Mouse (Mus musculus) brain, embryonic 14.5 days (tissue): Measurements from ENCODE around the gene Dlx3. TPM values are rescaled to one million over a fixed set of nuclear protein-coding genes. Genes with fewer than 3 reads are reported as not detected.

ENCODE experiments used
- DNase-seq: peaks from one replicate; pipeline ENCODE4 v3.0.0-alpha.2; 2011; ENCODE audit warnings: low read depth
- CTCF ChIP-seq: fragments of 200-500 bp; IDR thresholded peaks from 2 replicates; pipeline ENCODE4 v1.5.1; 2012; ENCODE audit warnings: inconsistent platforms, mild to moderate bottlenecking, moderate library complexity, borderline replicate concordance; ENCODE audit not compliant: insufficient read depth, insufficient read length; ENCODE audit errors: extremely low read depth
- POLR2A ChIP-seq: fragments of 200-500 bp; IDR thresholded peaks from 2 replicates; pipeline ENCODE4 v1.6.1; 2012; ENCODE audit warnings: mild to moderate bottlenecking, inconsistent platforms, borderline replicate concordance; ENCODE audit not compliant: poor library complexity, insufficient read depth, insufficient read length, severe bottlenecking; ENCODE audit errors: extremely low read depth
- polyA plus RNA-seq: library from polyadenylated mRNA; depleted of rRNA; stranded (reverse); fragments of >200 nt; gene quantifications from 2 replicates; pipeline ENCODE4 v1.2.3, GENCODE M21; 2012

The Dlx3 gene
- polyA plus RNA-seq, 1 experiment, result 0.92 TPM

- DNase-seq, result no peak
- TF ChIP-seq CTCF, result no peak
- no peak for TF ChIP-seq POLR2A
These were observed 22.3 kb downstream of the Dlx3 start for GRCm38 (mm10) chr11:95142258-95142657.

- DNase-seq, result peak; percentile 51
- TF ChIP-seq CTCF (no peak), POLR2A (no peak)
These were observed 23.2 kb downstream of the Dlx3 start for GRCm38 (mm10) chr11:95142980-95143575.

GRCm38 (mm10) chr11:95143663-95144062 lies 23.7 kb downstream of the Dlx3 start:
- TF ChIP-seq CTCF (no peak), POLR2A (no peak)
- DNase-seq, result no peak

GRCm38 (mm10) chr11:95144091-95144945 lies 24.4 kb downstream of the Dlx3 start:
- no peak for DNase-seq
- TF ChIP-seq POLR2A (no peak), CTCF (no peak)

GRCm38 (mm10) chr11:95144946-95145483 lies 25.1 kb downstream of the Dlx3 start:
- TF ChIP-seq CTCF, result no peak
- no peak for TF ChIP-seq POLR2A

GRCm38 (mm10) chr11:95145851-95146403 lies 26.0 kb downstream of the Dlx3 start, which contains the start of gene Dlx4:
Gene Dlx4, minus strand, starts transcription at chr11:95146263.
- TF ChIP-seq CTCF (no peak), POLR2A (no peak)
- peak; percentile 59 for DNase-seq

More at GRCm38 (mm10) chr11:95144946-95145483, 25.1 kb downstream of the Dlx3 start:
- no peak for DNase-seq

- no peak for TF ChIP-seq POLR2A
- no peak for TF ChIP-seq CTCF
- DNase-seq, result no peak
These were observed 28.8 kb downstream of the Dlx3 start for GRCm38 (mm10) chr11:95148754-95149153.

- TF ChIP-seq POLR2A, result no peak
- no peak for TF ChIP-seq CTCF
These were observed 29.7 kb downstream of the Dlx3 start for GRCm38 (mm10) chr11:95149462-95150268.

GRCm38 (mm10) chr11:95150269-95151049 lies 30.5 kb downstream of the Dlx3 start:
- no peak for TF ChIP-seq CTCF
- no peak for TF ChIP-seq POLR2A
- peak; percentile 44 for DNase-seq

More at GRCm38 (mm10) chr11:95149462-95150268, 29.7 kb downstream of the Dlx3 start:
- DNase-seq, result no peak

- DNase-seq, result no peak
- TF ChIP-seq POLR2A, result no peak
- no peak for TF ChIP-seq CTCF
These were observed 33.2 kb downstream of the Dlx3 start for GRCm38 (mm10) chr11:95153116-95153515.
